10 mouse cellular contexts compared by ENCODE assay signal in the genomic region with DNA sequence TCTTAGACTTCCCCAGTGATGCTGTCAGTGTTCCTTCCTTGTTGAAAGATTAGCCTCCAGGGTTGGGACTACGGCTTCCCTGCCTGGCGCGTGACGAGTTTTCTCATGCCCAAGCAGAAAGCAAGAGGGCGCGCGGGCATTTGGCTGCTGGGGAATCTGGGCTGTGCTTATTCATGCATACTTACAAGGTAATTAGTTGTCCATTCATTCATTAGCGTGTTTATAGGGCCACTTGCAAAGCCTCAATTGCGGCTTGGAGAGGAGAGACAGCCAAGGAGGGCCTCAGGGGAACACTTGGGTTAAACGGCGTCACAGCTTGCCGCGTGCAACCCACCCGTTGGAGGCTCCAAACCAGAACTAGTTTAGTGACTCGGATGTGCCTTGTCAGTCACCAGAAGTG. TPM values are rescaled to one million over a fixed set of nuclear protein-coding genes. Genes with fewer than 3 reads are reported as not detected.
A peak's percentile ranks its signal among the peaks of the same experiment; 100 is the strongest.
DNase-seq lines count a peak whose midpoint lies in the region; ATAC-seq and TF ChIP-seq lines count a peak whose summit lies in the region.
"Had no signal": no experiment of that assay in that cellular context is flagged by ENCODE, and none has a peak within 500 bp of the region (broad histone marks: within the 10 kb centered on the region; RNA-seq: fewer than 3 reads in every experiment).

No protein-coding gene starts in this region.

- no peak for ATAC-seq in midbrain, embryonic 15.5 days (replicated peaks)
- ATAC-seq in midbrain, embryonic 13.5 days: no peak
- peak; percentile 61; the same call in 1 of the 2 replicates for ATAC-seq in hindbrain, embryonic 13.5 days (ENCODE audit: low FRiP score)

- DNase-seq in left cerebral cortex, adult 11 months (ENCODE audit: low spot score): peak; percentile 6
- DNase-seq in right cerebral cortex, postnatal 36 days (ENCODE audit: low spot score in 2 of 2): peak; percentile 16 to 42
- DNase-seq in urinary bladder, postnatal 10 days (ENCODE audit: low spot score): no peak
- DNase-seq in spleen, postnatal 36 days (ENCODE audit: low spot score in 2 of 2): no peak
- no peak for DNase-seq in gastrocnemius, adult 2 months

- WGBS in midbrain, embryonic 15.5 days: 37% methylated on average over 15 of the region's 15 CpGs
- 45% methylated on average over 15 of the region's 15 CpGs for WGBS in midbrain, embryonic 13.5 days
- WGBS in hindbrain, embryonic 13.5 days: 21% methylated on average over 15 of the region's 15 CpGs

- no peaks in the 10 kb centered on the region for H3K9me3 ChIP-seq in midbrain, embryonic 15.5 days
- no peaks in the 10 kb centered on the region for H3K9me3 ChIP-seq in midbrain, embryonic 13.5 days
- no peaks in the 10 kb centered on the region for H3K9me3 ChIP-seq in hindbrain, embryonic 13.5 days
- H3K9me3 ChIP-seq: embryonic facial prominence, embryonic 12.5 days; limb, embryonic 12.5 days had no signal

- TF ChIP-seq CTCF in gastrocnemius, adult 2 months (IDR thresholded peaks at IDR 0.05): no peak; the same call in 1 of the 2 replicates

- no peak overlapping the region for H3K4me3 ChIP-seq in midbrain, embryonic 15.5 days
- no peak overlapping the region for H3K4me3 ChIP-seq in midbrain, embryonic 13.5 days (replicated peaks)
- H3K4me3 ChIP-seq in hindbrain, embryonic 13.5 days: no peak overlapping the region
- H3K4me3 ChIP-seq in gastrocnemius, adult 2 months: no peak overlapping the region
- H3K4me3 ChIP-seq: embryonic facial prominence, embryonic 12.5 days; limb, embryonic 12.5 days had no signal

- H3K27ac ChIP-seq in midbrain, embryonic 15.5 days: no peak overlapping the region
- no peak overlapping the region for H3K27ac ChIP-seq in midbrain, embryonic 13.5 days
- H3K27ac ChIP-seq in hindbrain, embryonic 13.5 days: no peak overlapping the region
- no peak overlapping the region for H3K27ac ChIP-seq in gastrocnemius, adult 2 months
- H3K27ac ChIP-seq: embryonic facial prominence, embryonic 12.5 days; limb, embryonic 12.5 days had no signal

- H3K4me1 ChIP-seq in midbrain, embryonic 15.5 days: peaks cover 4% of the 10 kb centered on the region; the same call in 1 of the 2 replicates
- H3K4me1 ChIP-seq in midbrain, embryonic 13.5 days (replicated peaks): 0 out of 2 replicates have a peak, but pooled peaks cover 2% of the 10 kb centered on the region
- peaks cover 5% of the 10 kb centered on the region for H3K4me1 ChIP-seq in hindbrain, embryonic 13.5 days (replicated peaks)
- H3K4me1 ChIP-seq: embryonic facial prominence, embryonic 12.5 days had no signal

- intact Hi-C loops in gastrocnemius, adult 2 months (cut with DNase I): no loop called here

- H3K27me3 ChIP-seq in midbrain, embryonic 15.5 days (replicated peaks): no peaks in the 10 kb centered on the region; the same call in 1 of the 2 replicates
- H3K27me3 ChIP-seq in midbrain, embryonic 13.5 days: peaks cover 6% of the 10 kb centered on the region; the same call in 1 of the 2 replicates
- H3K27me3 ChIP-seq in hindbrain, embryonic 13.5 days: peaks cover 65% of the 10 kb centered on the region
- H3K27me3 ChIP-seq: embryonic facial prominence, embryonic 12.5 days; limb, embryonic 12.5 days had no signal

- H3K4me2 ChIP-seq in midbrain, embryonic 15.5 days: peak overlapping the region; percentile 30
- H3K4me2 ChIP-seq in midbrain, embryonic 13.5 days (replicated peaks): no peak overlapping the region
- H3K4me2 ChIP-seq in hindbrain, embryonic 13.5 days: peak overlapping the region; percentile 36; the same call in 1 of the 2 replicates
- H3K4me2 ChIP-seq: embryonic facial prominence, embryonic 12.5 days; limb, embryonic 12.5 days had no signal

- H3K36me3 ChIP-seq in midbrain, embryonic 15.5 days (replicated peaks): no peaks in the 10 kb centered on the region
- no peaks in the 10 kb centered on the region for H3K36me3 ChIP-seq in midbrain, embryonic 13.5 days
- H3K36me3 ChIP-seq in hindbrain, embryonic 13.5 days: no peaks in the 10 kb centered on the region
- H3K36me3 ChIP-seq: embryonic facial prominence, embryonic 12.5 days; limb, embryonic 12.5 days had no signal

- H3K9ac ChIP-seq in midbrain, embryonic 15.5 days: no peak overlapping the region
- H3K9ac ChIP-seq in midbrain, embryonic 13.5 days (replicated peaks): no peak overlapping the region
- H3K9ac ChIP-seq in hindbrain, embryonic 13.5 days: no peak overlapping the region
- H3K9ac ChIP-seq: embryonic facial prominence, embryonic 12.5 days; limb, embryonic 12.5 days had no signal

RNA-seq across cellular contexts. Expression of a gene that starts 44.2 kb away (rescaled TPM):
- 59.0 and 60.2 TPM in 2 replicates for polyA plus RNA-seq in midbrain, embryonic 15.5 days (2015; fragmentation: Nextera tagmentation; extraction: Ambion mirVana)
- polyA plus RNA-seq in midbrain, embryonic 13.5 days (2015; fragmentation: Nextera tagmentation; extraction: Ambion mirVana): 65.9 and 68.0 TPM in 2 replicates
- polyA plus RNA-seq in hindbrain, embryonic 13.5 days (2015; fragmentation: Nextera tagmentation; extraction: Ambion mirVana): 36.9 and 42.0 TPM in 2 replicates
- 10 to 100 TPM; 14.1 to 17.7 TPM for total RNA-seq in gastrocnemius, adult 2 months (2021)

Comparison
In these comparisons a context has a peak if more than half of its experiments do, and no peak if none do; other contexts are left out.
1. DNase-seq: peak in left cerebral cortex, adult 11 months (single experiment) and right cerebral cortex, postnatal 36 days (2 of 2); none in urinary bladder, postnatal 10 days (single experiment), spleen, postnatal 36 days (0 of 2) and gastrocnemius, adult 2 months (single experiment).